Mouse (Mus musculus): ENCODE measurements at regions not wholly inside any gene's neighbourhood (a gene's known extent, or its start where the extent isn't known, plus 50 kb on each side); places are given as distances from the start of the nearest gene placed in this dataset.

DNA sequence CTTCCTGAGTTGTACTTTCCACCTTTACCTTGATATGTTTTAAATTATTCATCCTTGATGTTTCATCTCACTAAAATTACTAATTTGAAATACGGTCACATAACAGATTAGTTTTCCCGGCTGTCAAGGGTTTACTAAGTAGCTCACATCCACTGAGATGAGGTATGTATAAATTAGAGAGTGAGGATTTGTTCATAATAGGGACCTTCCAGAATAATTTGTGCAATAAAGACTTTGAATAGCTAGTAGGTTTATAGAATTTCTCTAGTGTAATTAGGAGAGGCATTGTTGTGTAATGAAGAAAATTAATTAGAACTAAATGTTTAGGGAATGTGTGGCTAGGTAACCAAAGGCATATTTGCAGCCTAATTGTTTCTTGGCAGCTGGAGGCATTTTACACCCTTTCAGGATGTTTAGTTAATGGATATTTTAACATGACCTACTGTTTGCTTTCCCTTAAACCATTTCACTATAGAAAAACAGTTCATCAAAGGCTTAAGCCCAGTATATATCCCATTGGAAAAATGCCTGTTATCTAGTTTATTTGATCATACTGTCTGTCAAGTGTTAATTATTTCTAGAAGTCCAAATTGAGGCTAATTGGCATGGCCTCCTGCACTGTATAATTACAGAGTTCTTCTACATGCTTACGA, 70.8 kb downstream of the Mat2b start:
- DNase-seq: peak; percentile 38

DNA sequence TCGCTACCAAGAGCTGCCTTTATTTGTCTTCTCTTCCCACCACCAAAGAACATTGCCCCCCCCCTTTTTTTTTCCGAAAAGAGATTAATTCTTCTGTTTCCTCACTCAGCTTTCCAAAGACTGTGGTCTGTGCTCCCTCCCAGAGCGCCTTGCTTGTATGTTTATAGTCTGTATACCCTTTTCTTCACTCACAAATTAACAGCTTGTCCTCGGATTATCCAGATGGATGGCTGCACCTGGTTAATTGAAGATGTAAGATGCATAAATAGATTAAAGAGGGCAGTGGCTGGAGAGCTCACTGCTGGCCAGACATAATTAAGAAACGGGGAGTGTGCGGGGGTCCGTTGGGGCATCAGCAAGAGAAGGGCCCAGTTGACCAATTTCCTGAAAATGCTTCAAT, 75.0 kb downstream of the Mat2b start:
- peak; percentile 76 for DNase-seq

DNA sequence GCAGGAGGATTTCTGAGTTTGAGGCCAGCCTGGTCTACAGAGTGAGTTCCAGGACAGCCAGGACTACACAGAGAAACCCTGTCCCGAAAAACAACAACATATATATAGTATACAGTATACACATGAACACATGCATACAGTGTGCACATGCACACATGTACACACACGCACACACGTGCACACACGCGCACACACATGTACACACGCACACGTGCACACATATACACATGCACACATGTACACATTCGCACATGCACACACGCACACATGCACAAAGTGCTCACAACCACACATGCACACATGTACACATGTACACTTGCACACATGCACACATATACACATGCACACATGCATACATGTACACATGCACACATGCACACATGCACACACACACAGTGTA, 92.0 kb downstream of the Mat2b start:
- no peak for DNase-seq

DNA sequence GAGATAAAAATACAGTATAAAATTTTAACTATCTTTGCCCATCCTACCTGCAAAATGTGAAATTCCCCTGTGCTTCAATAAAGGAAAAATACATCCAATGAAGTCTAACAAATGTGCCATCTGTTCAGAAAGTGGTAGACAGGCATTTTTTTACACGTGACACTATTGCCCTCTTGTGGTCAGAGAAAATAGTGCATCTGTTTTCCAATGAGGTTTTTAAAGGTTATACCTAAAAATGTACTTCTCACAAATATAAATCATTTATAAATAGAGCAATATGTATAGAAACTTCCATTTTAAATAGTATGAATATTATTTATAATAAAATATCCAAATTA, 93.5 kb downstream of the Mat2b start:
- DNase-seq: peak; percentile 77

- DNase-seq: no peak
Measured at GRCm38 (mm10) chr11:40600773-40601571, 94.0 kb downstream of the Mat2b start.

DNA sequence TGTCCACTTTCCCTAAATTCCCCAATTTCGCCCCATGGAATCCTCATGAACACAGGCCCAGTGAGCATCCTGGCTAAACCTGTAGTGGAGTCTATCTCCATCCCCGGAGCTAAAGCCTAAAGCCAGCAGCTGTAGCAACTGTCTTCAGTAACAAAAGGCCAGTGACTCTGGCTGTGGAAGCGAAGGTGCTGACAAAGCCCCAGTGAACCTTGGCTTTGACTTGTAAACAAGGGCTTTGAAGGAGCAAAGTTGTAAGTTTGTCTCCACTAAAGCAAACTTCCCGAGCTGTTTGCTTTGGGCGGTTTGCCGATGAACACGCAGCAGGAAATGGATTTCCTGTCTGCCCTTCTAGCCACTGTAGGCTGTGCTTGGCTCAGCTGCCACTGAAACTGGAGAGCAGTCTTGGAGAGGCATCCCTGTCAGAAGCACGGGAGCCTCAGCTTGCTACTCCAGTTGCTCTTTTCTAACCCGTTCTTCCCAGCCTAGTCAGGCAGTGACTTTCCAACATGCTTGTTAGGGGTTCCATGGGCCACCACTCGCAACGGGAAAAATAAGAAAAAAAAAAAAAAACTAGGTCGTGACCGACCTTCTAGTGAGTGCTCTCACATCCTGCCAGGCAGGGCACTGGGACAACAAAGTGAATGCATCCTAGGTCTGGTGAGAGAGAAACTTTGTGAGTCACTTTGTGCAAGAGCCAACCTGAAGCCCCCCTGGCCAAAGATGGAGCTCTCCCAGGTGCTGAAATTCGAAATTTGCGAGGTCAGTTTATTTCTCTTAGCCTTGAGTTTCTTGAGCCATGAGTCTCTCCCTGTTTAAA, 94.8 kb downstream of the Mat2b start:
- peak; percentile 67 for DNase-seq

DNA sequence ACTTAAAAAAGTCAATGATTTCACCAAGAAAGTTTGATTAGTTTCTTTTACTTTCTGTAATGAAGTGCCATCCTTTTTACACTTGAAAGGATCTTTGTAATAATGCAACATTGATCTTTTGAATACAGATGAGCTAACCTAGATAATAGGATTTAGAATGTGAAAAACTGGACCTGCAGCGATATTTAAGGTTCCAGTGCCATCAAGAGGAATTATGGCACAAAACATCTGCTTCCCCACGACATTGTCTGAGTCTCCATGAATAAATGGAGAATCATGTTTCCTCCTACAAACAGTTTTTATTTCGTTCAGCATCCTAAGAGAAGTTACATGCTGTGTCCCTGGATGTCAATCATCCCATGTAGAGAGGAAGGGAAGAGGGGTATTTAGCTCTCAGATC, 98.7 kb downstream of the Mat2b start:
- peak; percentile 20 for DNase-seq

DNA sequence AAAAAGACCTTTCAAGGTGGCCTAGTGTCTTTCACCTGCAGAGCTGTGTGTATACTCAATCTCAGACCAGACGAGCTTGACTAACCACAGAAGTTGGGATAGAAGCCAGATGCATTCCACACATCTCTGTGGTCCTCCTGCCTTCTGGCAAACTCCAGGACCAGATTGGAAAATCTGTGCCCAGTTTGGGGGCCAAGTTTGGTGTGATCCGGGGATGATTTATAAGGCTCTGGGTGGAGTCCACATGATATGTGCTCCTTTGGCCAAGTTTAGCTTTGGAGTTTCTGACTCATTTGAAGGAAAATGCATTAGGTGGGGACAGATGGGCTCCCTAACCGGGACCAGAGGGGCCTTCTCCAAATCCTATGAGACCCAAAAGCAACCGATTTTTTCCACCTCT, 102.9 kb downstream of the Mat2b start:
- DNase-seq: no peak

DNA sequence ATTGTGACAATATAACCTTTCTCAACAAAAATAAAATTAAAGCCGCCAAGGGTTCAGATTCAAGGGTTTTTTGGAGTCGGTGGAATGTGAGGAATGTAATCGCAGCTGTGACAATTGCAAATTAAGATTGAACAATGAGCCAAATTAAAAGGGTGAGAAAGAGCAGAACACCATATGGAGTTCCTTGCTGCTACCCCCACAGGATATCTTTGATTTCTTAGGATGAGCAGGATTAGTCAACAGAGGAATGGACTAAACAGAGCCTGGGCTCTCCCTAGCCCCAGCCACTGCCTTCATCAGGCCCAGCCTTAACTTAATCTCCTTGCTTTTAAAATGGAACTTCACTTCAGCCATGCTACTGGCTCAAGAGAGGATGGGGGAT, 121.3 kb downstream of the Mat2b start:
- peak; percentile 43 for DNase-seq

DNA sequence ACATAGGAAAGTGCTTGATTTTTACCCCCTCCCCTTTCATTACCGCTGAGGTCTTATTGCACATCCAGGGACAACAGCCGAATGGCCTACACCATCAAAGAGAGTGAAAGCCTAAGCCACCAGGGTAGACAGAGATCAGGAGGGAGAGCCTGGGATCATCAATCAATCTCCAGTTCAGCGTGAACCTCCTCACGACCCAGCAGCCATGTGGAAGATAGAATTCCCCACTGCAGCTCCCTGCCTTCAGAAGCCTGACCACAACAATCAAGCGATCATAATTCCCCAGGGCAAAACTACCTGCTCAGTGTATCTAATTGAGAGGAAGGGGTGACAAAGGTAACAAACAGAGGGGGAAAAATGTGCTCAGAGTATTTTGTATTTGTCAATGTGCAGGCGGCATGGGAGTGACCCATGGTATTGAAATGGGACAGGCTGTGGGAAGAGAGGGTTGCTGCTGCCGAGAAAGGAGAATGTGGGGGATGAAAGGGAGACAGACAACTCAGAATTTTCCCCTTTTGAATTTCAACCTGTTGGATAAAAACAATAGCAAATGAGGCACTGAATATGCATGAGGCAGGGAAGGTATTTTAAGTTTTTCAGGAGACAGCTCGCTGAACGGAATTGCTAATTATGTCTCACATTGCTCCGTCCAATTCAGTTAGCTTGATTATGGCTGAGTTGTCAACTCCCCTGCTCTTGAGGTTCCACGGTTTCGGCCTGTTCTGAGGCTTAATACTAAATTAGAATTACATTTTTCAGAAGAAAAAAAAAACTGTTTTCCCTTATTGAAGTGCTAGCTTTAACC, 121.8 kb downstream of the Mat2b start:
- DNase-seq: peak; percentile 67

DNA sequence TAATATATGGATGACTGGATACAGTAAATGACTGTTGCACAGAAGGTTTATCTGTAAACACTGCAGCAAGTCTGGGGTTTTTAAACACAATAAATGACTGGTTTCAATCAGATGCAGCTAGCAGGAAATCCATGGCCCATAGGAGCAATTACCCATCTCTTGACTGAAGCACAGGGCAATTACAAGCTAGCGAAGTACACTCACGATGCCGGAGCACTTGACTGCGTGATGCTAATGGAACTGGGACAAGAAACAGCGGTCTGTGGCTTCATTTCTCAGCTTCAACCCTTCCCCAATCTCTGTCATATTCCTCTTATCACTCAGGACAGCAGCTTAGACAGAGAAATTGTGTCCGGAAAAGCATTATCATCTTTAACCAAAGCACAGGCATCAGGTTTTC, 132.1 kb downstream of the Mat2b start:
- DNase-seq: no peak

DNA sequence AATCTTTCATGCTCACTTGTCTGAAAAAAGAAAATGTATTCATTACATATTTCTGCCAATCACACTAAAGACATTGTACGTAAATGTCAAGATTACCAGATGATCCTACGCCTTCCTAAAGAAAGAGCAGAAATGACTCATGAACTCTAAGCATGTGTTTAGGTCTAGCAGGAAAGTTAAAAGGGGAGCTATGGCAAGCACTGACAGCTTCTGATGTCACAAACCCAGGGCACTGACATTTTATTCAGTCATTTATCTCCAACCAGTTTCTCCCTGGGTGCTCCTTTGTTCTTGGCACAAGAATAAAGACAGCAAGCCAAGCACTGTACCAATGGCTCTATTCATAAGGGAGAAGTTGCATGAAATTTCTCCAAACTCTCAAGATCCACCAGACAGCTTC, 133.0 kb downstream of the Mat2b start:
- no peak for DNase-seq

GRCm38 (mm10) chr11:40561400-40561799, 133.6 kb downstream of the Mat2b start:
- no peak for DNase-seq

- no peak for DNase-seq
Measured at GRCm38 (mm10) chr11:40558486-40558885, 136.5 kb downstream of the Mat2b start.

DNA sequence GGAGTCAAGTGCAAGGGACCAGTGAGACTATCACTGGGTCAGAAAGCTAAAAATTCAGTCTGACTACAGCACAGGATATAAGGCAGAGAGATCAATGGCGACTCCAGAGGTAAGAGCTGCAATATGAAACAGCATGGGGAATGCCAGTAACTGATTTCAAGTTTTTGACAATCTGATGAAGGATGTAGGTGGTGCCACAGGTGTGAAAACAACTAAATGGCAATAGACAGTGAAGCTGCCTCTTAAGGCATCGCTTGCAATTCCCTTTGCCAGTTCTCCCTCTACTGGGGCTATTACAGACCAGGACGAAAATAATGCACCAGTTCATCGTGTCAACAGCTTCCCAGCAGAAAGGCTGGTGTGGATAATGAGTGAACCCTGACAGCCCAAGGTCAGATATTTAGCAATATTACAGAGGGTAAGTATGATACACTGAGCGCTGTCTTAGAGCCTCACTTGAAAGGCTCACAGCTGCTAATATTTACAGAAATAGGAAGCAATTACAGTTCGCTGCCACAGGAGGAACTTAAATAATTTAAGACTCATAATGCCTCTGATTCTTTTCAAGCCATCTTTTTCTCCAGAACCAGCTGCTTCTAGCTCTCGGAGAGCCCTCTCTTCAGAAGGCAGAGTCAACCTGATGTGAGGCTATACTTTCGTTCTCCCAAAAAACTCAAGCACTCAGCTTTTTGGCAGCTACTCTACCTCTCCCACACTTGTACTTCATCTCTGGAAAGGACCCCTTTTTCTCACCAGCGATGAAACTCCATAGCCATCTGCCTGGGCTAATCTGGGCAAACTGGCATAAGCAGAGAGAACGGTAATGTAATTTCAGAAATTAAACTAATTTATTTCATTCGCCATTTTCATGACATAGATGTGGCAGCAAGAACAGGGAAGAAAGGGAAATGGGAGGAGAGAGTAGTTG, 139.9 kb downstream of the Mat2b start:
- no peak for DNase-seq

DNA sequence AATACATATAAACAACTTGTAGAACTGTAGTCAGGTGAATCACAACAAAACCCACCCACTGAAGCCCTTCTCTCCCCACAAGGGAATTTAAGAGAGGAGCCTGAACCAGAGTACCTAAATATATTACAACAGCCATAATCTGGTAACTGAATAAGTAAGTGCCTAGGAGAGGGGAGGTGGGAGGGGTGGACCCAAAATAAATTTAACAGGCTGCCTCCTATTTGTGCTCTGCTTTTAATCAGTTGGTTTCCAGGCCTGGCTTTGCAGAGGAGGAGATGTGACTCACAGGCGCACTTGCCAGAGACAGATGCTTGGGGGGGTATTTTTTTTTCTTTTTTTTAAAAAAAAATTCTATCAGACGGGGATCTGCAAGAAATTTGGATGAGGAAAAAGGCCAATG, 142.9 kb downstream of the Mat2b start:
- no peak for DNase-seq

DNA sequence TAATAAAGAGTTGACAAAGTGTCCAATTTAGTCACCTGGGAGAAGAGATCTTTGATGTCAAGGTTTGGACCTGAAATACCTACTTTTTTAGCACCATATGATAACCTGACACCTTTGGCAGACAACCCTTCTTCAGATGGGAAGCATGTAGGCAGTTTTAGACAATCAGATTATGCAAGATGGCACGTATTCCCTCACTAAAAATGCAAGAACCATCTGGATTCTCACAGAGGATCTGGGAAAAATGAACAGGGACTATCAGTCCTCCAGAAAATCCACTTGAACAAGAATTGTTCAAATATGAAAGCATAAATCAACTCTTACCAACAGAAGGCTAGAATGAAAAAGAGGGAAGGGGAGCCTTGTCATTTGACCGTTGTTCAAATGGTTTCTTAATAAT, 148.4 kb downstream of the Mat2b start:
- no peak for DNase-seq

DNA sequence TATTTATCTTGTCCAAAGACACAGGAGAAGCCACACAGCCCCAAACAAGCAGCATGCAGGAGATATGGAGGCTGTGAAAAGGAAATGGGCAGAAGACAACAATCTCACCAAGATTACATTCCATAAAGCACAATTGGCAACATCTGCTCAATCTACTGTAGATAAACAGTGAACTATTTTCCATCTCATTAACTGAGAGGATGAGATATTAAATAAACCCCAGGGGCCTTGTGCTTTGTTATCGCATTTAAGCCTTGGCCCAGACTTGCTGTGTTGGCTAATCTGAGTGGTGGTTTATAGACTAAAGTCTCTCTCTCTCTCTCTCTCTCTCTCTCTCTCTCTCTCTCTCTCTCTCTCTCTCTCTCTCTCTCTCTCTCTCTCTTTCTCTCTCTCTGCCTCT, 149.5 kb downstream of the Mat2b start:
- DNase-seq: peak; percentile 69

DNA sequence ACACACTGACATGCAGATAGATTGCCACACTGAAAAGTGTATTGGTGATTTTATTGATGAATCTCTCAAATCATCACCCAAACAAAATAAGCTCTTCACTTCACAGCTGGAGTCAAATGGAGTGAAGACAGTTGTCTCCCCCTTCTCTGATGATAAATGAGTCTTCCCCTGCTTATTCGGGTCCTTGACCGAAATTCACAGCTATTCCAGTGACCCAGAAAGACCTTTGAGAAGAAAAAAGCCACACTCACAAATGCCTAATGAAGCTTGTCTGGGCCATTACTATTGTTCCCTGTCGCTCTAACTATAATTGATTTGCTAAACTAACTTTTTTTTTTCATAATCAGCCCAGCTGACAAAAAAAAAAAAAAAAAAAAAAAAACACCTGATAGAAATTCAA, 154.8 kb downstream of the Mat2b start:
- DNase-seq: peak; percentile 51

DNA sequence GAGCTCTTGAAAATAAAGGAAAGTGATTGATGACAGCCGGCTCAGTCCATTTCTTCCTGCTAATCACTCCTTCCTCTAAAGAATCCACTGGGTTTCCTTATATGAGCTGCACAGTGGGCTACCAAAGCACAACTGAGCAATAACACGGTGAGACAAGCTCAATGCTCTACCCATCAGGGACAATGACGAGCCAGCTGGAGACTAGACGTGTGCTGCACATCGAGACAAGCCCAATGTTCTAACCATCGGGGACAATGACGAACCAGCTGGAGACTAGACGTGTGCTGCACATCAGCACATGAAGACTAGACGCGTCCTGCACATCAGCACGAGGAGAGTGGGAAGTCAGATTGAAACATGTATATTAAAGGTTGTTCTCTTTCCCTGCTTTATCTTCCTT, 155.2 kb downstream of the Mat2b start:
- DNase-seq: peak; percentile 48

GRCm38 (mm10) chr11:40536236-40536765, 158.7 kb downstream of the Mat2b start:
- DNase-seq: no peak
